Mouse (Mus musculus) forebrain, embryonic 16.5 days (tissue): Measurements from ENCODE around the gene 9430038I01Rik. TPM values are rescaled to one million over a fixed set of nuclear protein-coding genes. Genes with fewer than 3 reads are reported as not detected.

Experiments
- ATAC-seq: fragments of 200-750 bp; cut with Nextera tagmentation; 2 replicates; pipeline ENCODE4 v1.8.0; 2017; ENCODE audit warnings: mild to moderate bottlenecking, moderate library complexity
- H3K27ac ChIP-seq: fragments of 300-500 bp; sonication (generic); 2 replicates; pipeline ENCODE4 v1.5.1; 2014; ENCODE audit warnings: low read length, control low read depth
- H3K27me3 ChIP-seq: fragments of 300-500 bp; sonication (generic); replicated peaks from 2 replicates; pipeline ENCODE4 v1.6.1; 2014; ENCODE audit warnings: low read length; ENCODE audit not compliant: control insufficient read depth, insufficient read depth
- H3K36me3 ChIP-seq: fragments of 300-500 bp; sonication (generic); 2 replicates; pipeline ENCODE4 v1.6.1; 2014; ENCODE audit not compliant: control insufficient read depth, insufficient read depth
- H3K4me1 ChIP-seq: fragments of 300-500 bp; sonication (generic); replicated peaks from 2 replicates; pipeline ENCODE4 v1.6.1; 2014; ENCODE audit warnings: low read length; ENCODE audit not compliant: control insufficient read depth, insufficient read depth
- H3K4me2 ChIP-seq: fragments of 300-500 bp; sonication (generic); 2 replicates; pipeline ENCODE4 v1.6.1; 2014; ENCODE audit warnings: mild to moderate bottlenecking, low read length, control low read depth
- H3K4me3 ChIP-seq: fragments of 300-500 bp; sonication (generic); replicated peaks from 2 replicates; pipeline ENCODE4 v1.5.1; 2014; ENCODE audit warnings: mild to moderate bottlenecking, low read length, control low read depth
- H3K9ac ChIP-seq: fragments of 300-500 bp; sonication (generic); replicated peaks from 2 replicates; pipeline ENCODE4 v1.6.1; 2014; ENCODE audit warnings: low read depth, low read length, control low read depth
- H3K9me3 ChIP-seq: fragments of 300-500 bp; sonication (generic); 2 replicates; pipeline ENCODE4 v1.6.1; 2016; ENCODE audit warnings: low read length; ENCODE audit not compliant: control insufficient read depth
- WGBS: fragments of 180-500 bp; shearing (Covaris S2); extraction: QIAGEN DNeasy Blood & Tissue Kit; methylation state at CpG from one replicate; pipeline ENCODE4 v1.1.7; 2014; 5-methylcytosine and 5-hydroxymethylcytosine counted together
- polyA plus RNA-seq: library from polyadenylated mRNA; unstranded; fragments of >200 nt; fragmentation: Nextera tagmentation; extraction: Ambion mirVana; gene quantifications from 2 replicates; pipeline ENCODE4 v1.2.1, GENCODE M21; 2015

The 9430038I01Rik gene
- polyA plus RNA-seq, 1 experiment from 2014 or later: 9.2 TPM

DNA sequence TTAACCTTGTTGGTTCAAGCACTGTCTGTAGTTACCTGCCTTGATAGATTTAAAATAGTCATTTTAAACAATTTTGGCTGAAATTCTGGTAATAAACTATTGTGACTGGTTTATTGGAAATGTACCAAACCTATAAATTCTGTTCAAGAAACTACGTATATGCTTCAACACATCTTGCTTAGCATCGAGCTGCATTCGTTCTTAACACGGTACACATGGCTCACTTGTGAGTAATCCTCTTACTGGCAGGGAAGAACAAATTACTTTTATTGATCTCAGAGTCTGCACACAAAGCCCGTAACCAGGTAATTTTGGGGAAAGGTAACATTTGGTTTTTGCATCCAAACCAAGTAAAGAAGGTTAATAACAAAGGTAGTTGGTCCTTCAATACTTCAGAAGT is 22.7 kb downstream of the 9430038I01Rik start:
- Histone ChIP-seq H3K36me3 (no peaks in the 10 kb centered on the region), H3K4me1 (no peaks in the 10 kb centered on the region), H3K4me3 (no peak overlapping the region), H3K27ac (no peak overlapping the region), H3K9ac (no peak overlapping the region), H3K27me3 (no peaks in the 10 kb centered on the region), H3K4me2 (no peak overlapping the region), H3K9me3 (no peaks in the 10 kb centered on the region)
- no peak for ATAC-seq
- 88% methylated on average over 5 of the region's 5 CpGs for WGBS

DNA sequence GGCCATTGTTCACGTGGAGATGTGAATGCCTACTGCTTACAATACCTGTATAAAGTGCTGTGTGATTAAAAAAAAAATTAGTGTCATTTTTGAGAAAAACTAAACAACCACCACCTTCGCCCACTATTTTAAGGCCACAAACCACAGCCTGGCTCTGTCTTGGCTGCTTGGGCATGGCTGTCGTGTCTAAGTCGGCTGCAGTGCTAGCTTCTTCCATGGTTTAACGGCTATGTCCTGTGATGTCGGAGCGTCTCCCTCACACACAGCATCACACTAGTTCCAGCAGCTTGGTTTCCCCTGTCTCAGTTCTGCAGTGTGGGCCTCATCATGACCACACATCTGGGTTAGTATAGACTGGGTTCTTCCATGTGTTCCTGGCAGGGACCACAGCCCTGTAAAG is 35.6 kb downstream of the 9430038I01Rik start:
- H3K27me3 ChIP-seq: no peaks in the 10 kb centered on the region
- H3K27ac ChIP-seq: no peak overlapping the region
- no peaks in the 10 kb centered on the region for H3K36me3 ChIP-seq
- H3K4me2 ChIP-seq: no peak overlapping the region
- H3K9me3 ChIP-seq: no peaks in the 10 kb centered on the region
- H3K4me3 ChIP-seq: no peak overlapping the region
- 97% methylated on average over 7 of the region's 7 CpGs for WGBS
- ATAC-seq: no peak
- no peaks in the 10 kb centered on the region for H3K4me1 ChIP-seq
- no peak overlapping the region for H3K9ac ChIP-seq

DNA sequence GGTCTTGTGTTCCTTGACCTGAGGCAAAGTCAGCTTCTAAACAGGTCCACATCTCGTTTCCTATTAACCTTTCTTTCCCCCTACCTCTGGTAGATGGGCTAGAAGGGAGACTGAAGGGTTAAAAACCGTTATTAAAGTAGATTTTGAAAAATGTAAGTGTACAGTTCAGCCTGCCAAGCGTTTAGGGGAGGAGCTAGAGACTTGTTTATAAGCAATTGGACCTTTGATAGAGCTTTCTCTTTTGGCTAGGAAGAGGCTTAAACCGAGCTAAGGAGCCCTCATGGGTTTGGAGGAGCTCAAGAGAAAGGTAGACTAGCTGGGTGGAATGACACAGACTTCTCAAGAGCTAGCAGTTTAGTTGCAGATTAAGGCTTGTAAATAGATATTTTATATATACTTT is 38.8 kb downstream of the 9430038I01Rik start:
- Histone ChIP-seq H3K4me3 (no peak overlapping the region), H3K4me1 (no peaks in the 10 kb centered on the region), H3K9me3 (no peaks in the 10 kb centered on the region), H3K27me3 (no peaks in the 10 kb centered on the region), H3K4me2 (no peak overlapping the region), H3K9ac (no peak overlapping the region), H3K27ac (no peak overlapping the region), H3K36me3 (no peaks in the 10 kb centered on the region)
- no peak for ATAC-seq
- WGBS: 58% methylated on average over 4 of the region's 4 CpGs

DNA sequence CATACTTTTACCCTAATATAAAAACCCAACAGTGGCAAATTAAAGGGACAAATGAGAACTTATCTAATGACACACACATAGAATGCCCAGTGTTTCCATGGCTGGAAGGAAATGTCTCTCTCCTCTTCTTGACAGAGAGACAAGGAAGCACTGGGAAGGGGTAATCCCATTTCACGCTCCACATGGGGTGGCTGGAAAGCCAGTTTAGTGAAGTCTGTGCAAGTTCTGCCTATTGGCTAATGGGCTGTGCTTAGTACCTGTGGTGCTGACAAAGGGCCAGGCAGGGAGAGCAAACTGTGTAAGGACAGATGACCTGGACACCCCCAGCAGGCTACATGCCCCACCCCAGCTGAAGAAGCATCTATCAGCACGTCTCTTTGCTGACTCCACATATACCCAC is 40.4 kb downstream of the 9430038I01Rik start:
- Histone ChIP-seq H3K4me2 (no peak overlapping the region), H3K9ac (no peak overlapping the region), H3K9me3 (no peaks in the 10 kb centered on the region), H3K4me3 (no peak overlapping the region), H3K4me1 (no peaks in the 10 kb centered on the region), H3K27ac (no peak overlapping the region), H3K27me3 (no peaks in the 10 kb centered on the region), H3K36me3 (no peaks in the 10 kb centered on the region)
- 42% methylated on average over 2 of the region's 2 CpGs for WGBS
- ATAC-seq: no peak

DNA sequence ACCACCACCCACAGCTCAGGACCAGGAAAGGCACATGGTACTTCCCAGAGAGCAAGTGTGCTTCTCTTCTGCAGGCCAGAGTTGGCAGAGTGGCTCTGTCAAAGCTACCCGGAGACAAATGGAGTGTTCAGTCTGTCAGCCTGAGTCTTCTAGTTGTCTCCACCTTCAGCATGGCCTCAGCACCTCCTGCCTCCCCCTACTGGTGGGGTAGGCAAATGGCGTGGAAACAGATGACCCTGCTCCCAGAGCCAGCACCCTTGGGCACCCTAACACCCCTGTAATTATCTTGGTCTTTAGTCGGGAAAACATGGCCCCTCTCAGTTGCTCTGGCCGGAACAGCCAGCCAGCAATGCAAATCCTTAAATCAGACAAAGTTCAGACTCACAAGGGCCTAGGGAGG is 43.8 kb downstream of the 9430038I01Rik start:
- no peak overlapping the region for H3K9ac ChIP-seq
- no peaks in the 10 kb centered on the region for H3K4me1 ChIP-seq
- no peak for ATAC-seq
- H3K9me3 ChIP-seq: no peaks in the 10 kb centered on the region
- H3K27me3 ChIP-seq: no peaks in the 10 kb centered on the region
- no peaks in the 10 kb centered on the region for H3K36me3 ChIP-seq
- no peak overlapping the region for H3K4me3 ChIP-seq
- 80% methylated on average over 4 of the region's 4 CpGs for WGBS
- H3K4me2 ChIP-seq: no peak overlapping the region
- no peak overlapping the region for H3K27ac ChIP-seq

DNA sequence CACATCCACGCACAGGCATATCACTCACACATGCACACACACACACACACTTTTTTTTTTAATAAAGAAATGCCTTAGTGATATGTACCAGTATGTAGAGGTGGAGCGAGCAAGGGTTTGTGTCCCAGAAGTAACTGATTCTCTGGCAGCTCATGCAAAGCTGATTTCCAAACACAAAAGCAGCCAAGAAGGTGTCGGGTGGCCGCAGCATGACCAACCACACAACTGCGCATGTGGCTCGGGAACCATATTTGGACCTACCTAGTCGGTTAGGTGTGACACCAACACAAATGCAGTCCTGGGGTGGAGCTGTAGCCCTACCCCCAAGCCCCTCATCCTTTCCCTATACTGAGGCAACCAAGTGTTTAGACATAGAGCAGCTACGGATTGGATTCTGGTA is 45.5 kb downstream of the 9430038I01Rik start:
- no peaks in the 10 kb centered on the region for H3K4me1 ChIP-seq
- no peaks in the 10 kb centered on the region for H3K27me3 ChIP-seq
- ATAC-seq: no peak
- WGBS: 91% methylated on average over 8 of the region's 8 CpGs
- no peaks in the 10 kb centered on the region for H3K9me3 ChIP-seq
- H3K9ac ChIP-seq: no peak overlapping the region
- no peak overlapping the region for H3K27ac ChIP-seq
- H3K4me2 ChIP-seq: no peak overlapping the region
- no peak overlapping the region for H3K4me3 ChIP-seq
- no peaks in the 10 kb centered on the region for H3K36me3 ChIP-seq

DNA sequence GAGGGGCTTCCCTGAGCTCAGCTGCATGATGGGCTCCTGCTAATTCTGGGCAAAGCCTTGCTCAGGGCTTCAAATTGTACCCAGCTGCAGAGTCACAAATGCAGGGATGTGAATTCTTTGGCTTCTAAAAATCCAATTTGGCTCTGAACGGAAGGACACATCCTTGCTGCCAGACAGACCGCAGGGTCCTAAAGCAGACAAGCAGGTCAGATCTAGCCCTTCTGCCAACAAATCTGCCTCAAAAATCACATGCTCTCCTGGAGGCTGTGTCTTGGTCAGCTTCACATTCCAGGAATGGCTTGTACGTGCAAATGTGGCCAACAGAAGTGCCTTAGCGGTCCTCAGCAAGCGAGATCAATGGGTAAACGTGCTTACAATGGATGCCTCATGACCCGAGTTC is 46.0 kb downstream of the 9430038I01Rik start:
- no peak overlapping the region for H3K27ac ChIP-seq
- no peak overlapping the region for H3K4me3 ChIP-seq
- no peak for ATAC-seq
- H3K9ac ChIP-seq: no peak overlapping the region
- H3K4me1 ChIP-seq: no peaks in the 10 kb centered on the region
- no peaks in the 10 kb centered on the region for H3K9me3 ChIP-seq
- no peak overlapping the region for H3K4me2 ChIP-seq
- WGBS: 71% methylated on average over 7 of the region's 7 CpGs
- no peaks in the 10 kb centered on the region for H3K27me3 ChIP-seq
- no peaks in the 10 kb centered on the region for H3K36me3 ChIP-seq

DNA sequence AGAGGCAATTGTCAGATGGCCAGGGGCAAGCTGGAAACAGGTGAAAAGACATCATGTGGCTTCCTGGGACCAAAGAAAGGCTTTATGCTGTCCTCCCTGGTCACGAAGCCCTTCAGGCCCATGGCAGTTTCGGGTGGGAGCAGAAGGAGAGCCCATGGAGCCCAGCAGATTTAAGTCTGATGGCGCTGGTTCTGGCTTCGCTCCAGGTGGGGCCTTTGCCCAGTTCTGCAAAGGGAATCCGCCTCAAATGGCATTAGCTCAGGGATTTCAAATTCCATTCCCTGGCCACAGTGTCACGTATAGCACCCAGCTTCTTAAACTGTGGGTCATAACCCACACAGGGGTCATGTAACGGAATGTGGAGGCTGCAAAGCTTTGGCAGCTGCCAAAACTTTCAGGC is 63.7 kb downstream of the 9430038I01Rik start:
- no peaks in the 10 kb centered on the region for H3K36me3 ChIP-seq
- H3K9me3 ChIP-seq: no peaks in the 10 kb centered on the region
- H3K4me1 ChIP-seq: no peaks in the 10 kb centered on the region
- H3K4me3 ChIP-seq: no peak overlapping the region
- H3K27me3 ChIP-seq: no peaks in the 10 kb centered on the region
- 68% methylated on average over 7 of the region's 7 CpGs for WGBS
- ATAC-seq: no peak
- H3K9ac ChIP-seq: no peak overlapping the region
- H3K4me2 ChIP-seq: no peak overlapping the region
- H3K27ac ChIP-seq: no peak overlapping the region

DNA sequence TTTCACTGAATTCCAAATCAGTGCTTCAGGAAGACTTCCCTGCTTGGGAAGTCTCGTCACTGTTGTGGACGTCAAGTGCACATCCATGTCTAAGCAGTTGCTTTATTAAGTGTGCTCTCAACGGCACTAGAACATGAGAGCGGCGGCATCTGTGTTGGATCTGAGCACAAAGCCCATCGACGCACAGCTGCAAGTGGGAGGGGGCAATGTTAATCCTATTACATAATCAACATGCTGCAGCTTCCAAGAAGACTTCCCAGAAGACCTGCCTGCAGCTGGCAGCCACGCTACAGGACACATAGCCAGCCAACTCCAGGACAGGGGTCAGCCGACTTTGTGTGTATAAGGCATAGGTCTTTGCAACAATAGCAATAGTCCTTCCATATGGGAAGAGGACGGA is 64.5 kb downstream of the 9430038I01Rik start:
- no peak for ATAC-seq
- Histone ChIP-seq H3K9me3 (no peaks in the 10 kb centered on the region), H3K36me3 (no peaks in the 10 kb centered on the region), H3K4me1 (no peaks in the 10 kb centered on the region), H3K27me3 (no peaks in the 10 kb centered on the region), H3K4me3 (no peak overlapping the region), H3K4me2 (no peak overlapping the region), H3K9ac (no peak overlapping the region), H3K27ac (no peak overlapping the region)
- 50% methylated on average over 10 of the region's 10 CpGs for WGBS

DNA sequence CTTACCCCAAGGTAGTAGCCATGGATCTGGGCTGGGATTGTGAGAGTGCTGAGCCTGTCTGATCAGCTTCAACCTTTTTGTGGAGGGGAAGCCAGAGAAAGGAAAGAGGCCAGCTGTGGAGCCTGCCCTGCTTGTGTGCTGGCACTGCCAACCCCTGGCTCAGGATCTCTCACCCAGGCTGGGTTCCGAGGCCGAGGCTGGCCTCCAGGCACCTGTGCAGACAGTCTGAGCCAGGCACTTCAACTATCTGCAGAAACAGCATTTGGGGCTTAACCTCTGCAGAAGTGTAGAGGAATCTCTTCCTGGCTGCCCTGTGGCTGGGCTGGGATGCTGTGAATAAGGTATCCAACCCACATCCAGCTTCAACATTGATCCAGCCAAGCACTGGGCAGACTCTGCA is 76.6 kb downstream of the 9430038I01Rik start:
- WGBS: 86% methylated on average over 2 of the region's 2 CpGs
- no peak overlapping the region for H3K4me2 ChIP-seq

More for the DNA sequence above, 76.6 kb downstream of the 9430038I01Rik start:
- Histone ChIP-seq H3K4me3 (no peak overlapping the region), H3K27me3 (peaks cover 11% of the 10 kb centered on the region; the same call in 1 of the 2 replicates), H3K27ac (no peak overlapping the region), H3K36me3 (no peaks in the 10 kb centered on the region), H3K4me1 (no peaks in the 10 kb centered on the region), H3K9ac (no peak overlapping the region), H3K9me3 (no peaks in the 10 kb centered on the region)
- no peak for ATAC-seq
